Mouse (Mus musculus) megakaryocyte, embryonic 14.5 days (primary cell): ENCODE data around the gene Gzmg. TPM values are rescaled to one million over a fixed set of nuclear protein-coding genes. Genes with fewer than 3 reads are reported as not detected.
"Not testable (repeated sequence)": the region's sequence is repeated elsewhere in the genome, so short reads cannot be mapped to it uniquely, and the experiment has no call there.

ENCODE experiments used
- H3K27me3 ChIP-seq: replicated peaks from 2 replicates; pipeline ENCODE3; 2012; ENCODE audit warnings: inconsistent platforms
- H3K36me3 ChIP-seq: replicated peaks from 2 replicates; pipeline ENCODE3; 2012; ENCODE audit warnings: low read length, inconsistent platforms, mixed read lengths
- H3K4me1 ChIP-seq: 2 replicates; pipeline ENCODE4 v1.6.1; 2012; ENCODE audit warnings: inconsistent platforms
- H3K4me3 ChIP-seq: replicated peaks from 2 replicates; pipeline ENCODE3; 2012; ENCODE audit warnings: moderate library complexity, mild to moderate bottlenecking, inconsistent platforms
- H3K9me3 ChIP-seq: 2 replicates; pipeline ENCODE4 v1.6.1; 2012; ENCODE audit warnings: inconsistent platforms
- FLI1 ChIP-seq: IDR thresholded peaks from 2 replicates; pipeline ENCODE4 v1.6.1; 2012; ENCODE audit warnings: low read length, inconsistent platforms, mixed read lengths
- GATA1 ChIP-seq: IDR thresholded peaks from 3 replicates; pipeline ENCODE4 v1.6.1; 2012; ENCODE audit warnings: mixed read lengths, low read length, inconsistent platforms, borderline replicate concordance
- polyA plus RNA-seq: library from polyadenylated mRNA; stranded (reverse); fragments of >175 nt; gene quantifications from 2 replicates; pipeline ENCODE4 v1.2.3, GENCODE M21; 2012; ENCODE audit warnings: low replicate concordance; ENCODE audit not compliant: insufficient read depth

The Gzmg gene
- polyA plus RNA-seq: not detected in 2 replicates

DNA sequence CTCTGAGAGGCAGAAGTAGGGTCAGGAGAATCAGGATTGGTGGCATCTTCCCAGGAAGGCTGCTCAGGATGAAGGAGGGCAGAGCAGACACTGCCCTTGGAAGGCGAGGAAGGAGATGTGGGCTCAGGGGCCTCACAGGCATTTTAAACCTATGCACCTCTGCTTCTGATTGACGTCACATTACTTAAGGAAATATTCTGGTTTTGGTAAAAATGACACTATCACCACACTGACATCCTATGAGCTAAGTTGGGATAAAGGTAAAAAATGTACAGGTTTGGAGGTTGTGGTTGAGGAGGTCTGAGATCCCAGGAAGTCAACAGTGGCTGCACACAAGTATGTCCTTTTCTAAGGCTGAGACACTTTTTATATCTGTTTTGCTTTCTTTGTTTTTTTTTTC lies at the start of gene Gzmg:
Gzmg (minus strand) TSS at position 101 of the 400 bp plus-strand sequence.
- H3K4me3 ChIP-seq, H3K36me3 ChIP-seq, H3K9me3 ChIP-seq, H3K27me3 ChIP-seq, H3K4me1 ChIP-seq: not testable (repeated sequence)

DNA sequence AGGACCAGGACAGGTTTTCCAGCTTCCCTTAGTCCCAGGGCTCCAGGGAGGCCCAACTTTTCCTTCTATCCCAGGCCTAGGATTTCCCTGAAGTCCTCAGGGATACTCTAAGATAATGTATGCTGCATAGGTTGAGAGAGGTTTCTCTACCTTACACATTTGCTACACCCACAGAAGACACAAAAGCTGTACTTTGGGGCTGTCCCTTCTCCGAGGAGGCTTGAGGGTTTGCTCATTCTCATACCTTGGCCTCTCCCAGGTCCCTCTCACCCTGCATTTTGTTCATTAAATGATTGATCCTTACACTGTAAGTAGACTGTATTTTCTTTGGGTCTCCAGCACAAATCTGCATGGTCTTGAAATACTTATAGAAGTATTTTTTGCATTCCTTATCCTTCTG lies 46.2 kb upstream of the Gzmg start:
- H3K4me1 ChIP-seq: no peaks in the 10 kb centered on the region
- no peaks in the 10 kb centered on the region for H3K9me3 ChIP-seq
- peaks cover 7% of the 10 kb centered on the region for H3K27me3 ChIP-seq
- TF ChIP-seq FLI1 (no peak), GATA1 (no peak)
- no peak overlapping the region for H3K4me3 ChIP-seq
- no peaks in the 10 kb centered on the region for H3K36me3 ChIP-seq

DNA sequence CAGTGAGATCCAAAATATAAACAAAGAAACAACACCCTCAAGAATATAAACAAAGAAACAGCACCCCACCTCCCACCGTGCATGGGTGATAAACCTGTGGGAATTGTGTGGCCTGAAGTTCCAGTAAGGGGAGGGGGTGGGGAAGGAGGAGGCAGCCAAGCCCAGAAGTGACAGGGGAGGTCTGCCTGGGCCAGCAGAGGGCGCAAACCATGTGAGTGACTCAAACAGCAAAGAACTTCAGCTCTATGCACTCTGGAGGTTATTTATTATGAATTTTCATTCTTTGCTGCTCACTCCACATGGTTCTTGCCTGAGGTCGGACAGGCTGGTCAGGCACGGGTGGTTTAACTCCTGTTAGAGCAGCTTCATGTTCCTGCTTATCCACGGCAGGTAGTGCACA lies 45.6 kb upstream of the Gzmg start:
- not testable (repeated sequence) for H3K27me3 ChIP-seq, H3K36me3 ChIP-seq, H3K4me3 ChIP-seq, H3K4me1 ChIP-seq, H3K9me3 ChIP-seq

DNA sequence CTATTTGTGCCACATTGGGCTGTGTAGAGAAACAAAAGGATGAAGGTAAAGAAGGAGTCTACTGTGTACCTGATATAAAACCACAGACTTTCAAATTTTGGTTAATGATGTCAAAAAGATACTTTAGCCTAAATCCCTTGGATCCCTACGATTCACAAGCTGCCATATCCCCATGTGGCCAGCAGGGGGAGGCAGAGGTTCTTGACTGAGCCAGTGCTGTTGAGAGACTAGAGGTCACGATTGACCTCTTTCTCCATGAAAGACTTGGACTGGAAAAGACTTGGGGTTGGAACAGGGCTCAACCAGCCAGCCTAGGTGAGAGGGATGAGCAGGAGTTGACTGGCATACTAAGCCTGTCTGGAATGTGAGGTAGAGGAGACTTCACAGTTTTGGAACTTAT lies 44.6 kb upstream of the Gzmg start:
- no peak overlapping the region for H3K4me3 ChIP-seq
- TF ChIP-seq GATA1: no peak
- TF ChIP-seq FLI1: no peak
- H3K27me3 ChIP-seq: peaks cover 7% of the 10 kb centered on the region
- H3K9me3 ChIP-seq: no peaks in the 10 kb centered on the region
- H3K4me1 ChIP-seq: no peaks in the 10 kb centered on the region
- H3K36me3 ChIP-seq: no peaks in the 10 kb centered on the region

DNA sequence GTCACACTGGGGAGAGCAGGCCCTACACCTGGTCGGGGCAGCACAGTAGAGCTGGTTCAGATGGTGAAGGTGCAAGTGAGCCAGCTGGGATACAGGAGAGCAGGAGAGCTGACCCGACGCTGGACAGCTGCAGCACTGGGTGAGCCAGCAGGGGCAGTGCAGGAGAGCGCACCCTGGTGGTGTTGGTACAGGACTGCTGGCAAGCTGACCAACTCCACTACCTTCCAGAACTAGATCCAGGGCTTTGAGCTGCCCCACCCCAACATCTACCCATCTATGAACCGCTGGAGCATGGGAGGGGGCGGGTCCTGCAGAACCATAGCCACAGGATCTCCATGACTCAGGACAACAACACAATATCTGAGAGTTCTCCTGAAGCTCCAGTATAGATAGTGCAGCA lies 27.6 kb upstream of the Gzmg start:
- Histone ChIP-seq H3K9me3 (0 out of 2 replicates have a peak, but pooled peaks cover 3% of the 10 kb centered on the region), H3K4me1 (no peaks in the 10 kb centered on the region; the same call in 1 of the 2 replicates), H3K27me3 (peaks cover 9% of the 10 kb centered on the region), H3K36me3 (no peaks in the 10 kb centered on the region), H3K4me3 (peak overlapping the region; percentile 64)
- TF ChIP-seq FLI1: no peak
- no peak for TF ChIP-seq GATA1

DNA sequence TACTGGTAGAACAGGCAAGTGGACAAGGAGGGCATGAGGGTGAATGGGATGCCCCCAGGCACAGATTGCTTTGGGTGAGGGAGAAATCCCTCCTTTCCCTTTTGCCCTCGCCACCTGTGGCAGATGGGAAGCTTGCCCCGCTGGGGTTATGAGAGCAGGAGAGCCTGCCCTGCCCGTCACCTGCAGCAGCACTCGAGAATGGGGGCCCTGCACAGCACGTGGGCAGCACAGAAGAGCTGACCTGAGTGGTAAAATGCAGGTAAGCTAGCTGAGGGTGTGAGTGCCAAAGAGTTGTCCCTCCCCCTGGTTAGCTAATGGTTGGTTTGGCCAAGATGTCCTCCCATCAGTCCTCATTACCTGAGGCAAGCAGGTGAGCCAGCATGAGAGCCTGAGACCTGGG lies 27.1 kb upstream of the Gzmg start:
- TF ChIP-seq FLI1 (no peak), GATA1 (no peak)
- H3K36me3 ChIP-seq: no peaks in the 10 kb centered on the region
- no peak overlapping the region for H3K4me3 ChIP-seq
- H3K27me3 ChIP-seq: peaks cover 9% of the 10 kb centered on the region
- 0 out of 2 replicates have a peak, but pooled peaks cover 3% of the 10 kb centered on the region for H3K9me3 ChIP-seq
- no peaks in the 10 kb centered on the region; the same call in 1 of the 2 replicates for H3K4me1 ChIP-seq

DNA sequence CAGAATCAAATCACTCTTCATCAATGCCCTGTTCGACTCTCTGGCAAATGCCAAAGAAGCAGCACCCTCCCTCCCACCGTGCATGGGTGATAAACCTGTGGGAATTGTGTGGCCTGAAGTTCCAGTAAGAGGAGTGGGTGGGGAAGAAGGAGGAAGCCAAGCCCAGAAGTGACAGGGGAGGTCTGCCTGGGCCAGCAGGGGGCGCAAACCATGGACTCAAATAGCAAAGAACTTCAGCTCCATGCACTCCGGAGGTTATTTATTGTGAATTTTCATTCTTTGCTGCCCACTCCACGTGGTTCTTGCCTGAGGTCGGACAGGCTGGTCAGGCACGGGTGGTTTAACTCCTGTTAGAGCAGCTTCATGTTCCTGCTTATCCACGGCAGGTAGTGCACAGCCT lies 18.3 kb upstream of the Gzmg start:
- not testable (repeated sequence) for H3K36me3 ChIP-seq, H3K4me1 ChIP-seq, H3K9me3 ChIP-seq

DNA sequence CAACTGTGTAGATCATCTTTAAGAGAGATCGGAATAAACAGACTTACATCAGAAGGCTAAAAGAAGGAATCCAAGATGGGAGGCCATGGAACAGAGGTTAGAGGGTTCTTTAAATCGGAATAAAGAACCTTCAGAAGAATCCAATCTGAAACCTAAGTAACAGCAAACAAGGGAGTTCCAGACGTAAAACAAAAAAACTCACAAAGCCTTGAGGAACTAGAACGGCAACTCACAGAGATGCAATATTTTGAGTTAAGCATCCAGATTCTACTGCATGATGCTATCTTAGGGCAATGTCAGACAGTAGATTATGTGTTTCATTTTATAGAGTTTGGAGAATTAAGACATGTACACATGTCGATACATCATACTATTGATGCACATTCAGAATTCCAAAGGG lies 15.1 kb upstream of the Gzmg start, which contains the start of gene Gzmn:
Gzmn (minus strand) TSS at position 101 of the 400 bp plus-strand sequence.
- no peak for TF ChIP-seq GATA1
- no peak for TF ChIP-seq FLI1
- peaks cover 4% of the 10 kb centered on the region; the same call in 1 of the 2 replicates for H3K4me1 ChIP-seq
- peaks cover 12% of the 10 kb centered on the region for H3K27me3 ChIP-seq
- H3K9me3 ChIP-seq: no peaks in the 10 kb centered on the region
- no peak within 1 kb of the TSS for H3K4me3 ChIP-seq
- no peaks in the 10 kb centered on the region for H3K36me3 ChIP-seq

More for the DNA sequence above, 18.3 kb upstream of the Gzmg start:
- not testable (repeated sequence) for H3K27me3 ChIP-seq, H3K4me3 ChIP-seq

DNA sequence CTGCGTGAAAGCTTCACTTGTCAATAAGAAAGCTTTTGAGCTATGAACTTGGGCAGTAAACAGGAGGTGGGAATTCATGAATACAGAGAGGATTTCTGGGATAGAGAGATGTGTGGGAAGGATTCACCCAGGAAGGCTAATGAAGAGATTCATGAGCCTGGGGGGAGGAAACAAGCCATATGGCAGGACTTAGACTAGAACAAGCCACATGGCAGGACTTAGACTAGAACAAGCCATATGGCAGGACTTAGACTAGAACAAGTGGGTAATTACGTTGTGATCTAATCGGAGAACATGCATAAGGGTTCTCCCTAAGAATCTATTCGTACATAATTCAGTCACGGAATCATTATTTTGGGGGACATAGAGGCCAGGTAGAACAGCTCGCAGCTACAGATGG lies 14.0 kb upstream of the Gzmg start:
- peaks cover 7% of the 10 kb centered on the region for H3K27me3 ChIP-seq
- H3K4me3 ChIP-seq: no peak overlapping the region
- H3K36me3 ChIP-seq: no peaks in the 10 kb centered on the region

DNA sequence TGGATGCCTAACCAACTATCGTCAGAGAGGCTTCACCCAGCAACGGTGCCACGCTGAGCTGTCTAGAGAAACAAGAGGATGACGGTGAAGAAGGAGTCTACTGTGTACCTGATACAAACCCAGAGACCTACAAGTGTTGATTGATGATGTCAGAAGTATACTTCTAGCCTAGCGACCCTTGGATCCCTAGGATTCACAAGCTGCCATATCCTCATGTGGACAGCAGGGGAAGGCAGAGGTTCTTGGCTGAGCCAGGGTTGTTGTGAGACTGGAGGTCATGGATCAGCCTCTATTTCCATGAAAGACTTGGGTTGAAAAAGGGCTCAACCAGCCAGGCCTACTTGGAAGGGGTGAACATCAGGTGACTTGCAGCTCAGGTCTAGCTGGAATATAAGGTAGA lies 13.4 kb upstream of the Gzmg start:
- Histone ChIP-seq H3K36me3 (no peaks in the 10 kb centered on the region), H3K4me3 (no peak overlapping the region), H3K9me3 (no peaks in the 10 kb centered on the region), H3K27me3 (peaks cover 7% of the 10 kb centered on the region), H3K4me1 (peaks cover 4% of the 10 kb centered on the region; the same call in 1 of the 2 replicates)
- TF ChIP-seq FLI1 (no peak), GATA1 (no peak)

More for the DNA sequence above, 14.0 kb upstream of the Gzmg start:
- peaks cover 4% of the 10 kb centered on the region; the same call in 1 of the 2 replicates for H3K4me1 ChIP-seq
- no peaks in the 10 kb centered on the region for H3K9me3 ChIP-seq
- TF ChIP-seq FLI1 (no peak), GATA1 (no peak)

DNA sequence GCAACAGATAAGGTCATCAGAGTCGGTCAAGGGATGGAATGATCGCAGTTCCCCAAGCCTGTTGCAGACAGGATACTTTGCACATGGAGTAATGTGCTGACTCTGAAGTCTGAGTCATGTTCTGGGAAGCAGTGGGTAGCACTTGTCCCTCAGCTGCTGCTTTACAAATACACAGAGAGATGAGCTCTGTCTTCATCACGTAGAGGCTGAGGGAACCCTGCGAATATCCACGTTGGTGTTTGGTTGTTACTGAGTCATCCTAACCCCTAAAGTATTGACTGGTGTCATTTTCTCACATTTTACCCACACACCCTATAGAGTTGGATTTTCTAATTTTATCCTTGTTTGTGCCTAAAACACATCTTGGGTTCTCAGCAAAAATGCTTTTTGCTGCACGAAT lies 8.6 kb upstream of the Gzmg start:
- no peak for TF ChIP-seq GATA1
- no peak for TF ChIP-seq FLI1
- Histone ChIP-seq H3K36me3 (no peaks in the 10 kb centered on the region), H3K9me3 (no peaks in the 10 kb centered on the region), H3K4me3 (no peak overlapping the region), H3K27me3 (peaks cover 11% of the 10 kb centered on the region), H3K4me1 (no peaks in the 10 kb centered on the region)
